Mouse (Mus musculus): ENCODE measurements around the gene Hspa4l.

- TF ChIP-seq POLR2A (IDR thresholded peaks at IDR 0.05; ENCODE audit: low read depth, low read length): no peak
- TF ChIP-seq CTCF (conservative IDR thresholded peaks at IDR 0.05; ENCODE audit: insufficient read depth, insufficient read length, low read depth, low read length): no peak
Observed at GRCm38 (mm10) chr3:40800373-40800823, 56.1 kb downstream of the Hspa4l start.
